Comparison of ENCODE assay signal across 9 mouse cellular contexts in genomic region chr8:70891356-70891755, GRCm38 (mm10). TPM values are rescaled to one million over a fixed set of nuclear protein-coding genes. Genes with fewer than 3 reads are reported as not detected.
A peak's percentile ranks its signal among the peaks of the same experiment; 100 is the strongest.
DNase-seq lines count a peak whose midpoint lies in the region; ATAC-seq and TF ChIP-seq lines count a peak whose summit lies in the region.
"Had no signal": no experiment of that assay in that cellular context is flagged by ENCODE, and none has a peak within 500 bp of the region (broad histone marks: within the 10 kb centered on the region; RNA-seq: fewer than 3 reads in every experiment).

No protein-coding gene starts in this region.

- 4% methylated on average over 21 of the region's 21 CpGs for WGBS in midbrain, embryonic 10.5 days
- 6% methylated on average over 21 of the region's 21 CpGs for WGBS in midbrain, embryonic 11.5 days
- WGBS in liver, embryonic 15.5 days (ENCODE audit: insufficient replicate concordance): 8% methylated on average over 21 of the region's 21 CpGs
- 8% methylated on average over 21 of the region's 21 CpGs for WGBS in stomach, postnatal 0 days

- no peak overlapping the region for H3K4me2 ChIP-seq in midbrain, embryonic 11.5 days
- H3K4me2 ChIP-seq in liver, embryonic 15.5 days: peak overlapping the region; percentile 38
- H3K4me2 ChIP-seq in stomach, postnatal 0 days (replicated peaks; ENCODE audit: low read depth): peak overlapping the region; percentile 44

- DNase-seq in midbrain, embryonic 10.5 days (ENCODE audit: low spot score): no peak
- DNase-seq in midbrain, embryonic 11.5 days (ENCODE audit: low spot score, missing footprints): no peak
- DNase-seq in kidney, adult 11 months: peak; percentile 75
- DNase-seq in stomach, postnatal 0 days (ENCODE audit: low spot score): peak; percentile 97
- no peak for DNase-seq in spleen, adult 18-20 months
- DNase-seq in frontal cortex, adult 2 months (ENCODE audit: extremely low spot score in 1 of 2, low spot score in 1 of 2): no peak
- no peak for DNase-seq in layer of hippocampus, adult 2 months (ENCODE audit: low spot score in 2 of 2)

- H3K4me1 ChIP-seq in midbrain, embryonic 10.5 days: peaks cover 44% of the 10 kb centered on the region
- peaks cover 12% of the 10 kb centered on the region for H3K4me1 ChIP-seq in midbrain, embryonic 11.5 days (ENCODE audit: control insufficient read depth, insufficient read depth, low read length)
- H3K4me1 ChIP-seq in liver, embryonic 15.5 days (replicated peaks): peaks cover 56% of the 10 kb centered on the region
- peaks cover 2% of the 10 kb centered on the region; the same call in 1 of the 2 replicates for H3K4me1 ChIP-seq in stomach, postnatal 0 days (replicated peaks; ENCODE audit: control insufficient read depth, insufficient read depth)

- no peaks in the 10 kb centered on the region for H3K9me3 ChIP-seq in midbrain, embryonic 10.5 days (replicated peaks)
- H3K9me3 ChIP-seq in midbrain, embryonic 11.5 days (ENCODE audit: control insufficient read depth, low read length): no peaks in the 10 kb centered on the region
- no peaks in the 10 kb centered on the region for H3K9me3 ChIP-seq in liver, embryonic 15.5 days (replicated peaks)
- no peaks in the 10 kb centered on the region for H3K9me3 ChIP-seq in stomach, postnatal 0 days (ENCODE audit: control insufficient read depth, low read length)

- no peak overlapping the region for H3K27ac ChIP-seq in midbrain, embryonic 10.5 days (replicated peaks)
- no peak overlapping the region for H3K27ac ChIP-seq in midbrain, embryonic 11.5 days (ENCODE audit: low read depth, low read length)
- H3K27ac ChIP-seq in liver, embryonic 15.5 days (replicated peaks): no peak overlapping the region
- no peak overlapping the region for H3K27ac ChIP-seq in stomach, postnatal 0 days (replicated peaks)
- no peak overlapping the region for H3K27ac ChIP-seq in layer of hippocampus, adult 2 months

- no peak overlapping the region for H3K9ac ChIP-seq in midbrain, embryonic 11.5 days (ENCODE audit: low read length)
- no peak overlapping the region for H3K9ac ChIP-seq in liver, embryonic 15.5 days
- no peak overlapping the region for H3K9ac ChIP-seq in stomach, postnatal 0 days (ENCODE audit: low read length)

- peaks cover 77% of the 10 kb centered on the region for H3K27me3 ChIP-seq in midbrain, embryonic 10.5 days (ENCODE audit: low read depth, poor library complexity, severe bottlenecking)
- H3K27me3 ChIP-seq in midbrain, embryonic 11.5 days (ENCODE audit: control insufficient read depth, insufficient read depth, low read length): peaks cover 36% of the 10 kb centered on the region
- peaks cover 76% of the 10 kb centered on the region for H3K27me3 ChIP-seq in liver, embryonic 15.5 days
- no peaks in the 10 kb centered on the region; the same call in 1 of the 2 replicates for H3K27me3 ChIP-seq in stomach, postnatal 0 days (ENCODE audit: control insufficient read depth, insufficient read depth, low read length)
- H3K27me3 ChIP-seq: Patski had no signal

- no peak for TF ChIP-seq CTCF in stomach, postnatal 0 days (IDR thresholded peaks at IDR 0.05; ENCODE audit: low read depth)
- no peak for TF ChIP-seq CTCF in layer of hippocampus, adult 2 months (conservative IDR thresholded peaks at IDR 0.05)

- no peak for ATAC-seq in midbrain, embryonic 11.5 days (ENCODE audit: low FRiP score)
- peak; percentile 6; the same call in 1 of the 2 replicates for ATAC-seq in liver, embryonic 15.5 days (ENCODE audit: insufficient read depth)
- peak; percentile 87 for ATAC-seq in stomach, postnatal 0 days (ENCODE audit: low FRiP score, low TSS enrichment)
- ATAC-seq: Patski had no signal

- no peak for TF ChIP-seq EP300 in stomach, postnatal 0 days (optimal IDR thresholded peaks at IDR 0.05)

- peaks cover 35% of the 10 kb centered on the region for H3K36me3 ChIP-seq in midbrain, embryonic 10.5 days
- peaks cover 17% of the 10 kb centered on the region for H3K36me3 ChIP-seq in midbrain, embryonic 11.5 days (ENCODE audit: control insufficient read depth, insufficient read depth, low read length)
- H3K36me3 ChIP-seq in liver, embryonic 15.5 days (replicated peaks): peaks cover 28% of the 10 kb centered on the region
- H3K36me3 ChIP-seq in stomach, postnatal 0 days (ENCODE audit: control insufficient read depth, insufficient read depth, low read length): peaks cover 12% of the 10 kb centered on the region

- 0 out of 2 replicates have a peak overlapping the region, but pooled peaks have one; percentile 9 for H3K4me3 ChIP-seq in midbrain, embryonic 10.5 days
- H3K4me3 ChIP-seq in midbrain, embryonic 11.5 days (ENCODE audit: low read depth, low read length): no peak overlapping the region
- 0 out of 2 replicates have a peak overlapping the region, but pooled peaks have one; percentile 5 for H3K4me3 ChIP-seq in liver, embryonic 15.5 days (replicated peaks)
- peak overlapping the region; percentile 25; the same call in 1 of the 2 replicates for H3K4me3 ChIP-seq in stomach, postnatal 0 days (ENCODE audit: low read depth, low read length)
- no peak overlapping the region for H3K4me3 ChIP-seq in layer of hippocampus, adult 2 months

RNA-seq across cellular contexts. Expression of gene Slc5a5, which starts 1.2 kb away (rescaled TPM):
- polyA plus RNA-seq in midbrain, embryonic 10.5 days (2016; fragmentation: Nextera tagmentation; extraction: Ambion mirVana): 0.42 and 0.63 TPM in 2 replicates
- 0.61 and 0.77 TPM in 2 replicates for polyA plus RNA-seq in midbrain, embryonic 11.5 days (2014; fragmentation: Nextera tagmentation; extraction: Ambion mirVana)
- 0.05 TPM in 1 of 2 replicates, not detected in the other for polyA plus RNA-seq in liver, embryonic 15.5 days (2015; fragmentation: Nextera tagmentation; extraction: Ambion mirVana)
- 42.8 and 58.5 TPM in 2 replicates for polyA plus RNA-seq in stomach, postnatal 0 days (2015; fragmentation: Nextera tagmentation; extraction: Ambion mirVana)
- polyA plus RNA-seq in frontal cortex, adult 2 months (2012; rRNA removed): 9.9 and 12.3 TPM in 2 replicates
- total RNA-seq in layer of hippocampus, adult 2 months (2021): 1 to 10 TPM; 5.9 to 8.0 TPM

RNA-seq across cellular contexts. Expression of gene Rpl18a, which starts 5.9 kb away (rescaled TPM):
- 3,389 and 3,784 TPM in 2 replicates for polyA plus RNA-seq in midbrain, embryonic 10.5 days (2016; fragmentation: Nextera tagmentation; extraction: Ambion mirVana)
- 2,833 and 3,086 TPM in 2 replicates for polyA plus RNA-seq in midbrain, embryonic 11.5 days (2014; fragmentation: Nextera tagmentation; extraction: Ambion mirVana)
- 2,061 and 2,126 TPM in 2 replicates for polyA plus RNA-seq in liver, embryonic 15.5 days (2015; fragmentation: Nextera tagmentation; extraction: Ambion mirVana)
- 4,207 and 4,214 TPM in 2 replicates for polyA plus RNA-seq in stomach, postnatal 0 days (2015; fragmentation: Nextera tagmentation; extraction: Ambion mirVana)
- 1,785 and 1,788 TPM in 2 replicates for polyA plus RNA-seq in frontal cortex, adult 2 months (2012; rRNA removed)
- total RNA-seq in layer of hippocampus, adult 2 months (2021): 100 to 1,000 TPM; 698 to 704 TPM

RNA-seq across cellular contexts. Expression of gene Map1s, which starts 14.4 kb away (rescaled TPM):
- polyA plus RNA-seq in midbrain, embryonic 10.5 days (2016; fragmentation: Nextera tagmentation; extraction: Ambion mirVana): 69.4 and 74.0 TPM in 2 replicates
- 31.2 and 35.4 TPM in 2 replicates for polyA plus RNA-seq in midbrain, embryonic 11.5 days (2014; fragmentation: Nextera tagmentation; extraction: Ambion mirVana)
- polyA plus RNA-seq in liver, embryonic 15.5 days (2015; fragmentation: Nextera tagmentation; extraction: Ambion mirVana): 15.4 and 17.6 TPM in 2 replicates
- 15.2 and 15.6 TPM in 2 replicates for polyA plus RNA-seq in stomach, postnatal 0 days (2015; fragmentation: Nextera tagmentation; extraction: Ambion mirVana)
- 64.9 and 66.1 TPM in 2 replicates for polyA plus RNA-seq in frontal cortex, adult 2 months (2012; rRNA removed)
- total RNA-seq in layer of hippocampus, adult 2 months (2021): 10 to 100 TPM; 97.0 to 98.1 TPM

RNA-seq across cellular contexts. Expression of gene Ccdc124, which starts 17.6 kb away (rescaled TPM):
- polyA plus RNA-seq in midbrain, embryonic 10.5 days (2016; fragmentation: Nextera tagmentation; extraction: Ambion mirVana): 180 and 183 TPM in 2 replicates
- 161 and 166 TPM in 2 replicates for polyA plus RNA-seq in midbrain, embryonic 11.5 days (2014; fragmentation: Nextera tagmentation; extraction: Ambion mirVana)
- 48.1 and 51.2 TPM in 2 replicates for polyA plus RNA-seq in liver, embryonic 15.5 days (2015; fragmentation: Nextera tagmentation; extraction: Ambion mirVana)
- polyA plus RNA-seq in stomach, postnatal 0 days (2015; fragmentation: Nextera tagmentation; extraction: Ambion mirVana): 73.2 and 74.1 TPM in 2 replicates
- 185 and 189 TPM in 2 replicates for polyA plus RNA-seq in frontal cortex, adult 2 months (2012; rRNA removed)
- 10 to 100 TPM; 82.2 to 88.9 TPM for total RNA-seq in layer of hippocampus, adult 2 months (2021)

RNA-seq across cellular contexts. Expression of gene Kcnn1, which starts 28.3 kb away (rescaled TPM):
- polyA plus RNA-seq in midbrain, embryonic 10.5 days (2016; fragmentation: Nextera tagmentation; extraction: Ambion mirVana): 9.1 and 13.4 TPM in 2 replicates
- polyA plus RNA-seq in midbrain, embryonic 11.5 days (2014; fragmentation: Nextera tagmentation; extraction: Ambion mirVana): 10.9 and 12.4 TPM in 2 replicates
- polyA plus RNA-seq in liver, embryonic 15.5 days (2015; fragmentation: Nextera tagmentation; extraction: Ambion mirVana): 0.25 and 0.38 TPM in 2 replicates
- 0.64 and 0.72 TPM in 2 replicates for polyA plus RNA-seq in stomach, postnatal 0 days (2015; fragmentation: Nextera tagmentation; extraction: Ambion mirVana)
- polyA plus RNA-seq in frontal cortex, adult 2 months (2012; rRNA removed): 25.2 and 27.9 TPM in 2 replicates
- 10 to 100 TPM; 17.4 to 18.3 TPM for total RNA-seq in layer of hippocampus, adult 2 months (2021)

Comparison
In these comparisons a context has a peak if more than half of its experiments do, and no peak if none do; other contexts are left out.
1. H3K4me3 ChIP-seq: peak in midbrain, embryonic 10.5 days (single experiment), liver, embryonic 15.5 days (single experiment) and stomach, postnatal 0 days (single experiment); none in midbrain, embryonic 11.5 days (single experiment) and layer of hippocampus, adult 2 months (single experiment).
2. DNase-seq: peak in kidney, adult 11 months (single experiment) and stomach, postnatal 0 days (single experiment); none in midbrain, embryonic 10.5 days (single experiment), midbrain, embryonic 11.5 days (single experiment), spleen, adult 18-20 months (0 of 2), frontal cortex, adult 2 months (0 of 2) and layer of hippocampus, adult 2 months (0 of 2).